Mouse (Mus musculus) MEL (cell line): ENCODE data around the gene Lhfpl3. TPM values are rescaled to one million over a fixed set of nuclear protein-coding genes. Genes with fewer than 3 reads are reported as not detected.

Experiments used
- DNase-seq: peaks from one replicate; pipeline ENCODE4 v3.0.0; 2011; ENCODE audit warnings: low read depth, low spot score
- H3K27ac ChIP-seq: 2 replicates; pipeline ENCODE4 v1.5.1; 2012; ENCODE audit warnings: low read depth, mild to moderate bottlenecking, control low read depth, low read length, moderate library complexity; ENCODE audit not compliant: control insufficient read depth
- H3K27me3 ChIP-seq, 2 experiments: fragments of 150-350 bp in 1 of 2; sonication (generic) in 1 of 2; 2 replicates each; pipeline ENCODE4 v1.6.1; 2012; ENCODE audit warnings: low read length in 2 of 2, mild to moderate bottlenecking in 2 of 2, improper control_type of control experiment in 1 of 2, moderate library complexity in 1 of 2; ENCODE audit not compliant: insufficient read depth in 2 of 2, control insufficient read depth in 1 of 2
- H3K36me3 ChIP-seq, 2 experiments: 2 replicates each; pipeline ENCODE4 v1.6.1; 2012 to 2014; ENCODE audit warnings: low read length in 2 of 2, improper control_type of control experiment in 1 of 2, inconsistent platforms in 1 of 2, mild to moderate bottlenecking in 1 of 2; ENCODE audit not compliant: insufficient read depth in 2 of 2, control insufficient read depth in 1 of 2
- H3K4me1 ChIP-seq, 2 experiments: fragments of 150-350 bp in 1 of 2; sonication (generic) in 1 of 2; 2 replicates each; pipeline ENCODE4 v1.6.1; 2012; ENCODE audit warnings: low read length in 2 of 2, improper control_type of control experiment in 1 of 2, mild to moderate bottlenecking in 1 of 2; ENCODE audit not compliant: insufficient read depth in 2 of 2, control insufficient read depth in 1 of 2
- H3K4me3 ChIP-seq, 2 experiments: fragments of 150-350 bp in 1 of 2; sonication (generic) in 1 of 2; 2 replicates each; pipeline ENCODE4 v1.5.1; 2012; ENCODE audit warnings: low read depth in 2 of 2, low read length in 2 of 2, mild to moderate bottlenecking in 2 of 2, moderate library complexity in 2 of 2, control low read depth in 1 of 2, improper control_type of control experiment in 1 of 2; ENCODE audit not compliant: control insufficient read depth in 1 of 2, insufficient read depth in 1 of 2
- H3K79me2 ChIP-seq: 2 replicates; pipeline ENCODE4 v1.6.1; 2012; ENCODE audit warnings: mild to moderate bottlenecking, low read length, moderate library complexity; ENCODE audit not compliant: control insufficient read depth, poor library complexity, insufficient read depth
- H3K9ac ChIP-seq: 2 replicates; pipeline ENCODE4 v1.6.1; 2012; ENCODE audit warnings: low read depth, mild to moderate bottlenecking, control low read depth, low read length, moderate library complexity; ENCODE audit not compliant: control insufficient read depth, poor library complexity, severe bottlenecking
- H3K9me3 ChIP-seq: fragments of 150-350 bp; sonication (generic); replicated peaks from 2 replicates; pipeline ENCODE4 v1.6.1; 2012; ENCODE audit warnings: mild to moderate bottlenecking, low read length, improper control_type of control experiment, moderate library complexity; ENCODE audit not compliant: insufficient read depth
- BHLHE40 ChIP-seq: IDR thresholded peaks from 2 replicates; pipeline ENCODE4 v1.6.1; 2012; ENCODE audit warnings: low read depth, mild to moderate bottlenecking, inconsistent platforms, low read length, improper control_type of control experiment, borderline replicate concordance
- CHD1 ChIP-seq: IDR thresholded peaks from 2 replicates; pipeline ENCODE4 v1.6.1; 2012; ENCODE audit warnings: low read depth, mild to moderate bottlenecking, inconsistent platforms, low read length, improper control_type of control experiment
- CHD2 ChIP-seq: IDR thresholded peaks from 2 replicates; pipeline ENCODE4 v1.6.1; 2011; ENCODE audit warnings: low read length, improper control_type of control experiment
- CTCF ChIP-seq, 3 experiments: IDR thresholded peaks in 2 of 3; conservative IDR thresholded peaks in 1 of 3; 2 replicates each; pipeline ENCODE4 v1.5.1; 2011 to 2012; ENCODE audit warnings: low read length in 3 of 3, low read depth in 2 of 3, mild to moderate bottlenecking in 2 of 3, improper control_type of control experiment in 1 of 3, inconsistent platforms in 1 of 3, mixed read lengths in 1 of 3, moderate library complexity in 1 of 3; ENCODE audit not compliant: control insufficient read depth in 1 of 3, insufficient read depth in 1 of 3, poor library complexity in 1 of 3, severe bottlenecking in 1 of 3
- ELF1 ChIP-seq: IDR thresholded peaks from 2 replicates; pipeline ENCODE4 v1.6.1; 2014; ENCODE audit warnings: low read depth, mild to moderate bottlenecking, inconsistent platforms, low read length, improper control_type of control experiment, moderate library complexity
- ETS1 ChIP-seq: IDR thresholded peaks from 2 replicates; pipeline ENCODE4 v1.6.1; 2012; ENCODE audit warnings: low read depth, mild to moderate bottlenecking, inconsistent platforms, low read length, improper control_type of control experiment, moderate library complexity
- GABPA ChIP-seq: IDR thresholded peaks from 2 replicates; pipeline ENCODE4 v1.6.1; 2012; ENCODE audit warnings: low read depth, mild to moderate bottlenecking, inconsistent platforms, low read length, improper control_type of control experiment, moderate library complexity
- JUND ChIP-seq: IDR thresholded peaks from 2 replicates; pipeline ENCODE4 v1.6.1; 2011; ENCODE audit warnings: low read depth, mild to moderate bottlenecking, improper control_type of control experiment, low read length
- MAZ ChIP-seq: IDR thresholded peaks from 2 replicates; pipeline ENCODE4 v1.6.1; 2012; ENCODE audit warnings: low read depth, mild to moderate bottlenecking, inconsistent platforms, low read length, improper control_type of control experiment
- NELFE ChIP-seq: IDR thresholded peaks from 2 replicates; pipeline ENCODE4 v1.6.1; 2011; ENCODE audit warnings: low read depth, low read length, improper control_type of control experiment
- NRF1 ChIP-seq: IDR thresholded peaks from 2 replicates; pipeline ENCODE4 v1.6.1; 2014; ENCODE audit warnings: low read depth, mild to moderate bottlenecking, inconsistent platforms, low read length, improper control_type of control experiment, moderate library complexity; ENCODE audit not compliant: poor library complexity, insufficient read depth, severe bottlenecking
- POLR2A ChIP-seq, 2 experiments: IDR thresholded peaks; 2 replicates each; pipeline ENCODE4 v1.6.1; 2011 to 2012; ENCODE audit warnings: low read length in 2 of 2, mild to moderate bottlenecking in 2 of 2, control low read depth in 1 of 2, improper control_type of control experiment in 1 of 2, low read depth in 1 of 2, moderate library complexity in 1 of 2; ENCODE audit not compliant: control insufficient read depth in 1 of 2, insufficient read depth in 1 of 2, poor library complexity in 1 of 2
- POLR2AphosphoS5 ChIP-seq: IDR thresholded peaks from 2 replicates; pipeline ENCODE4 v1.6.1; 2012; ENCODE audit warnings: low read depth, borderline replicate concordance, mild to moderate bottlenecking, inconsistent platforms, low read length, moderate library complexity, mixed read lengths
- RAD21 ChIP-seq: IDR thresholded peaks from 2 replicates; pipeline ENCODE4 v1.6.1; 2011; ENCODE audit warnings: mild to moderate bottlenecking, low read depth, low read length, improper control_type of control experiment
- RCOR1 ChIP-seq: IDR thresholded peaks from 2 replicates; pipeline ENCODE4 v1.6.1; 2012; ENCODE audit warnings: low read depth, mild to moderate bottlenecking, inconsistent platforms, low read length, improper control_type of control experiment
- TAL1 ChIP-seq: IDR thresholded peaks from 2 replicates; pipeline ENCODE4 v1.6.1; 2012; ENCODE audit warnings: mild to moderate bottlenecking, inconsistent platforms, low read length, moderate library complexity, mixed read lengths
- TBP ChIP-seq: IDR thresholded peaks from 2 replicates; pipeline ENCODE4 v1.8.0; 2011; ENCODE audit warnings: low read depth, low read length, improper control_type of control experiment
- TCF12 ChIP-seq: IDR thresholded peaks from 2 replicates; pipeline ENCODE4 v1.6.1; 2014; ENCODE audit warnings: low read depth, mild to moderate bottlenecking, inconsistent platforms, low read length, improper control_type of control experiment, moderate library complexity
- UBTF ChIP-seq: IDR thresholded peaks from 2 replicates; pipeline ENCODE4 v1.6.1; 2012; ENCODE audit warnings: low read depth, mild to moderate bottlenecking, inconsistent platforms, low read length, improper control_type of control experiment, moderate library complexity, borderline replicate concordance; ENCODE audit not compliant: insufficient read depth
- USF2 ChIP-seq, 2 experiments: IDR thresholded peaks; 2 replicates each; pipeline ENCODE4 v1.6.1; 2011 to 2012; ENCODE audit warnings: improper control_type of control experiment in 2 of 2, low read length in 2 of 2, borderline replicate concordance in 1 of 2, inconsistent platforms in 1 of 2, low read depth in 1 of 2, mild to moderate bottlenecking in 1 of 2; ENCODE audit not compliant: insufficient read depth in 1 of 2
- ZC3H11A ChIP-seq: IDR thresholded peaks from 2 replicates; pipeline ENCODE4 v1.6.1; 2012; ENCODE audit warnings: low read depth, mild to moderate bottlenecking, inconsistent platforms, low read length, improper control_type of control experiment
- ZNF384 ChIP-seq: IDR thresholded peaks from 2 replicates; pipeline ENCODE4 v1.6.1; 2012; ENCODE audit warnings: low read depth, mild to moderate bottlenecking, inconsistent platforms, low read length, improper control_type of control experiment
- polyA plus RNA-seq, 2 experiments: library from polyadenylated mRNA; stranded (reverse) in 1 of 2; unstranded in 1 of 2; fragments of >175 nt in 1 of 2; fragments of >200 nt in 1 of 2; gene quantifications; 2 replicates each; pipeline versions ENCODE4 v1.2.1 to v1.2.4; 2012; ENCODE audit warnings: low replicate concordance in 2 of 2, low read depth in 1 of 2; ENCODE audit not compliant: insufficient read length in 2 of 2, insufficient read depth in 1 of 2, missing spikeins in 1 of 2
- total RNA-seq: library from RNA; depleted of rRNA; stranded (reverse); fragments of 300-350 nt; gene quantifications from 2 replicates; pipeline ENCODE4 v1.2.3, GENCODE M21; 2012

Gene Lhfpl3
- total and polyA plus RNA-seq, 3 experiments, result not detected

DNA sequence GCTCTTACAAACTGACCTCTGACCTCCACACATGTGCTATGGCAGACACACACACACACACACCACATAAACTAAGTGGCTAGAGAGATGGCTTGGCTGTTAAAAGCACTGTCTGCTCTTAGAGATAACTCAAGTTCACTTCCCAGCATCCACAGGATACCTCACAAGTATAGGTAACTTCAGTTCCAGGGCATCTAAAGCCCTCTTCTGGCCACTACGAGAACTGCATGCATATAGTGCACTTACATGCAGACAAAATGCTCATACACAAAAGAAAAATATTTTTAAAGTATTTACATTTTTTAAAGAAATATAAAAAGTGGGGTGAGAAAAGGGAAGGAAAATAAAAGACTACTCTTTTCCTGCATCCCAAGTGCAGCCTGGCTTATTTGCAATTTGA is 408.6 kb downstream of the Lhfpl3 start:
- peak; percentile 51 for DNase-seq
- no peaks in the 10 kb centered on the region for H3K4me1 ChIP-seq
- H3K9me3 ChIP-seq, result no peaks in the 10 kb centered on the region
- H3K36me3 ChIP-seq, result no peaks in the 10 kb centered on the region
- no peaks in the 10 kb centered on the region for H3K79me2 ChIP-seq
- H3K27me3 ChIP-seq, result no peaks in the 10 kb centered on the region; a peak in 1 of 4 replicates
- no peak overlapping the region for H3K4me3 ChIP-seq
- H3K9ac ChIP-seq, result no peak overlapping the region
- no peak overlapping the region for H3K27ac ChIP-seq
- TF ChIP-seq MAZ (no peak), ELF1 (no peak), ZNF384 (no peak), TBP (no peak), CTCF (IDR thresholded peaks at IDR 0.05 in 2 of 3, conservative IDR thresholded peaks at IDR 0.05 in 1 of 3; ENCODE audit: control insufficient read depth in 1 of 3, insufficient read depth in 1 of 3, low read depth in 2 of 3, low read length in 3 of 3, poor library complexity in 1 of 3, severe bottlenecking in 1 of 3) (peak in 2 of 3 experiments; percentile 41 to 50; a peak in 4 of 6 replicates), USF2 (IDR thresholded peaks at IDR 0.05; ENCODE audit: borderline replicate concordance in 1 of 2, insufficient read depth in 1 of 2, low read depth in 1 of 2, low read length in 2 of 2) (no peak), RAD21 (peak; percentile 25)
- TF ChIP-seq, all 39 proteins: peak for 2

DNA sequence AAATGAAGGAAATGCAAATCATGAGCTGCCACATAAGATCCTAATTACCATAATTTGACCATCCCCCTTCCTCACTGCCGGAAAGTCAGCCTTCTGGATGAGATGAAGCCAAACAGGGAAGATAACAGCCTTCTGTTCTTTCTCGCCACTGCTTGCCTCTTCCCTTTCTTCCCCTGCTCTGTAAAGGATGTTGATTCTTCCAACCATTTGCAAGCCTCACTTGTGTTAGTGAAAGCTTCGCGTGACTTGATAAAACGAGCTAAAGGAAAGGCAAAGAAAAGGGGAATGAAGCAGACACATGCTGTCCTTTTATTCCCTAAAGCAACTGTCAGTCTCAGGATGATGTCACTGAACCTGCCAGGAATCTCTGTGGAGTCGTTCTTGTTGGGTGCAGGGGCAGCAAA is 420.1 kb downstream of the Lhfpl3 start:
- Histone ChIP-seq H3K9ac (no peak overlapping the region), H3K4me3 (no peak overlapping the region), H3K27me3 (no peaks in the 10 kb centered on the region), H3K4me1 (no peaks in the 10 kb centered on the region), H3K79me2 (no peaks in the 10 kb centered on the region)
- TF ChIP-seq JUND (no peak), BHLHE40 (no peak), TCF12 (no peak), CTCF (IDR thresholded peaks at IDR 0.05 in 2 of 3, conservative IDR thresholded peaks at IDR 0.05 in 1 of 3; ENCODE audit: control insufficient read depth in 1 of 3, insufficient read depth in 1 of 3, low read depth in 2 of 3, low read length in 3 of 3, poor library complexity in 1 of 3, severe bottlenecking in 1 of 3) (no peak), ETS1 (no peak), UBTF (no peak), RCOR1 (no peak), TAL1 (no peak), NELFE (no peak)
- TF ChIP-seq, all 39 proteins: peak for 0
- no peak overlapping the region for H3K27ac ChIP-seq
- no peak for DNase-seq
- H3K9me3 ChIP-seq, result no peaks in the 10 kb centered on the region
- no peaks in the 10 kb centered on the region for H3K36me3 ChIP-seq

DNA sequence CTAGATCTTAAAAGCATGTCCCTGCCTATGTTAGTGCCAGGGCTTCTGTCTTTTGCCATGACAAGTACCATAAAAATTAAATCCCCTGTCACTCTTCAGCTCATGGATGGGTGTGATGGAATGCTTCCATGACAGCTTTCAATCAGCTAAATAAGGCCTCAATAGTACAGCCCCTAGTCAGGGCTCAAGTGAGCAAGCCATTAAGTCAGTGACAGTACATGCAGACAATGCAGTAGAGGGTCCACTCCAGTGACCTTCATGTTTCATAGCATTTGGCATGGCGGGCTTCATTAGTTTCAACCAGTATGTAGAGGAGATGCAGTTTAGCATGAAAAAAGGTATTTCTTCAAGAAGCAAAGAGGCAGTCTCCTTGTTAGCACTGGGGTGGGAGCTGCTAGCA is 420.8 kb downstream of the Lhfpl3 start:
- H3K9me3 ChIP-seq, result no peaks in the 10 kb centered on the region
- H3K36me3 ChIP-seq, result no peaks in the 10 kb centered on the region
- no peak for DNase-seq
- no peak overlapping the region for H3K4me3 ChIP-seq
- TF ChIP-seq BHLHE40 (no peak), GABPA (no peak), NELFE (no peak), ZC3H11A (no peak), USF2 (IDR thresholded peaks at IDR 0.05; ENCODE audit: borderline replicate concordance in 1 of 2, insufficient read depth in 1 of 2, low read depth in 1 of 2, low read length in 2 of 2) (no peak), CHD1 (no peak), CHD2 (no peak), NRF1 (no peak), POLR2AphosphoS5 (no peak), POLR2A (IDR thresholded peaks at IDR 0.05; ENCODE audit: control insufficient read depth in 1 of 2, insufficient read depth in 1 of 2, low read depth in 1 of 2, low read length in 2 of 2, poor library complexity in 1 of 2) (no peak)
- no peak overlapping the region for H3K27ac ChIP-seq
- H3K79me2 ChIP-seq, result no peaks in the 10 kb centered on the region
- no peaks in the 10 kb centered on the region for H3K27me3 ChIP-seq
- H3K4me1 ChIP-seq, result no peaks in the 10 kb centered on the region
- no peak overlapping the region for H3K9ac ChIP-seq
